Mouse (Mus musculus) testis, adult 2 months (tissue): ENCODE data around the gene Cav2. TPM values are rescaled to one million over a fixed set of nuclear protein-coding genes. Genes with fewer than 3 reads are reported as not detected.

Experiments
- H3K27ac ChIP-seq: fragments of 200-500 bp; 2 replicates; pipeline ENCODE4 v1.5.1; 2012; ENCODE audit warnings: low read depth, low read length; ENCODE audit not compliant: control insufficient read depth, insufficient read depth
- H3K27me3 ChIP-seq: fragments of 200-500 bp; 2 replicates; pipeline ENCODE4 v1.6.1; 2012; ENCODE audit warnings: mild to moderate bottlenecking, low read length, moderate library complexity; ENCODE audit not compliant: control insufficient read depth, insufficient read depth
- H3K36me3 ChIP-seq: fragments of 200-500 bp; 2 replicates; pipeline ENCODE4 v1.6.1; 2012; ENCODE audit warnings: mild to moderate bottlenecking, low read length; ENCODE audit not compliant: control insufficient read depth, insufficient read depth
- H3K4me1 ChIP-seq: fragments of 200-500 bp; 2 replicates; pipeline ENCODE4 v1.6.1; 2012; ENCODE audit warnings: low read length; ENCODE audit not compliant: control insufficient read depth, insufficient read depth
- H3K4me3 ChIP-seq: fragments of 200-500 bp; 2 replicates; pipeline ENCODE4 v1.5.1; 2012; ENCODE audit warnings: low read depth, mild to moderate bottlenecking, low read length, moderate library complexity, mixed read lengths; ENCODE audit not compliant: control insufficient read depth
- CTCF ChIP-seq: fragments of 200-500 bp; IDR thresholded peaks from 2 replicates; pipeline ENCODE4 v1.5.1; 2012; ENCODE audit warnings: low read depth, mild to moderate bottlenecking, inconsistent platforms, low read length, moderate library complexity; ENCODE audit not compliant: control insufficient read depth, insufficient read depth, insufficient replicate concordance
- POLR2A ChIP-seq: fragments of 200-500 bp; IDR thresholded peaks from 2 replicates; pipeline ENCODE4 v1.6.1; 2012; ENCODE audit warnings: low read depth, mild to moderate bottlenecking, inconsistent platforms, low read length, moderate library complexity; ENCODE audit not compliant: control insufficient read depth
- polyA plus RNA-seq: library from polyadenylated mRNA; depleted of rRNA; stranded (reverse); fragments of >200 nt; gene quantifications from 2 replicates; pipeline ENCODE4 v1.2.3, GENCODE M21; 2012; rRNA removed

The Cav2 gene
- polyA plus RNA-seq, 1 experiment, result 2.3 TPM

DNA sequence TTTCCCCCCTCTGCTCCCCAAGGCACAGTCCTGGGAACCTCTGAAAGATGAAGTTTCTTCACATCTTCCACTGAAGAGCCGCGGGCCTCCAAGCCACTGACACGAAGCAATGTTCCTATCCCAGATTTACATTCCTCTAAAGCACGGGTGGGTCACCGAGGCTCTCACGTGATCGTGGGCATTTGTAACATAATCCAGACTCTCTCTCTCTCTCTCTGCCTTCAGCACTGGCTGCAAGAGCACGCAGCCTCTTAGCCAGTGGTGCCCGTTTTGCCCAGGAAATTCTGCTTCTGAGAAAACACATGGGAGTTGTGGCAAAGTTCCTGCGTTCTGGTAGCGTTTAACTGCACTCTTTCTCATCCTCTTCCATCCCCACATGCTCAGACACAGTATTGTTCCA, 46.2 kb downstream of the Cav2 start:
- Histone ChIP-seq H3K4me1 (peaks cover 4% of the 10 kb centered on the region), H3K36me3 (no peaks in the 10 kb centered on the region), H3K27ac (no peak overlapping the region), H3K4me3 (no peak overlapping the region), H3K27me3 (no peaks in the 10 kb centered on the region)
- TF ChIP-seq POLR2A (no peak), CTCF (no peak)

DNA sequence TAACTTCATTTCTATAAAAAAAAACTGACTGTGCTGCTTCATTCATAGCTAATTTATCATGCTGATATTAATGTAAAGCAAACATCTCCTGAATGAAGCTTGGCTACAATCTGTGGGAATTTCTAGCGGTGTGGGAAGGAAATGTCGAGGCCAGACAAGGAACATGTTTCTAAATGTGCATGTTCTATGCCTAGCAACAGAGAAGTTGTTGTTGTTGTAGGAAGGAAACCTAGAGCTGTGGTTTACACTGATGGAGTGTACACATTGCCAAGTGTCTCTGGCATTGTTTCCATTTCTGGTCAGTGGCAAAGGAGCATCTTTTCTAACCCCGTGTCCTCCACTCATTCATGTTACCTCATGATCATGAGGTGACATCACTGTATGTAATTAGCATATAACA, 48.8 kb downstream of the Cav2 start:
- Histone ChIP-seq H3K4me3 (no peak overlapping the region), H3K4me1 (peaks cover 4% of the 10 kb centered on the region), H3K27me3 (no peaks in the 10 kb centered on the region), H3K27ac (no peak overlapping the region), H3K36me3 (no peaks in the 10 kb centered on the region)
- TF ChIP-seq CTCF (no peak), POLR2A (no peak)

DNA sequence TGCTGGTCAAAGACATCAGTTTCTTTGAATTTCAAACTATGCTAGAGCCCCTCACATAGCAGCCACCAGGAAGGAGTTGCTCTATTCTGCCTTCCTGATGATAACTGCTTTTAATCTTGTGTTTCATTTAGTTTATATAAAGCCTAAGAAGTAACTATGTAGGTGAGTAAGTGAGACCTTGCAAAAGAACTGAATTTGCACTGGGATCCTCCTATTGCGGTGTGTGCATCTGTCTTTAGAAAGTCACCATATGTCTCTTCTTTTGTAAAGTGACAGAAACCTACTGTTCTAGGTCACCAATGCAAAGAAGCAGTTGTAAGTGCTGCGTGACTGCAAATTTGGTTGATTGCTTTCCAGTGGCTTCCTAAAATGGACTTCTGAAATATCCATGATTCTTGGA, 56.7 kb downstream of the Cav2 start:
- Histone ChIP-seq H3K36me3 (no peaks in the 10 kb centered on the region), H3K27ac (no peak overlapping the region), H3K4me3 (no peak overlapping the region), H3K4me1 (no peaks in the 10 kb centered on the region; the same call in 1 of the 2 replicates), H3K27me3 (no peaks in the 10 kb centered on the region)
- TF ChIP-seq POLR2A, result no peak
- TF ChIP-seq CTCF, result no peak

Other genes starting within 250 kb of the Cav2 start
- gene Tes, start 216.0 kb upstream of the Cav2 start, polyA plus RNA-seq, result 59.7 and 60.4 TPM in 2 replicates
- gene Cav1, start 25.1 kb downstream of the Cav2 start, polyA plus RNA-seq, result 21.6 and 32.5 TPM in 2 replicates
- gene Met, start 182.6 kb downstream of the Cav2 start, polyA plus RNA-seq, result 0.35 and 0.40 TPM in 2 replicates